Mouse (Mus musculus) stomach, embryonic 14.5 days (tissue): Measurements from ENCODE around the gene Rtkn. TPM values are rescaled to one million over a fixed set of nuclear protein-coding genes. Genes with fewer than 3 reads are reported as not detected.
A peak's percentile ranks its signal among the peaks of the same experiment; 100 is the strongest.
"Not testable (repeated sequence)": the region's sequence is repeated elsewhere in the genome, so short reads cannot be mapped to it uniquely, and the experiment has no call there.

Source experiments
- ATAC-seq: fragments of 200-750 bp; cut with Nextera tagmentation; 2 replicates; pipeline ENCODE4 v1.8.0; 2017; ENCODE audit warnings: low read depth, moderate TSS enrichment; ENCODE audit not compliant: insufficient number of reproducible peaks, insufficient read depth, low FRiP score
- H3K27ac ChIP-seq: fragments of 300-500 bp; sonication (generic); 2 replicates; pipeline ENCODE4 v1.5.1; 2014; ENCODE audit warnings: mild to moderate bottlenecking, low read length, moderate library complexity, mixed read lengths
- H3K27me3 ChIP-seq: fragments of 300-500 bp; sonication (generic); 2 replicates; pipeline ENCODE4 v1.6.1; 2014; ENCODE audit warnings: low read length, control low read depth, mixed read lengths; ENCODE audit not compliant: control insufficient read depth, insufficient read depth
- H3K36me3 ChIP-seq: fragments of 300-500 bp; sonication (generic); 2 replicates; pipeline ENCODE4 v1.6.1; 2014; ENCODE audit warnings: mild to moderate bottlenecking, control low read depth, low read length, moderate library complexity, mixed read lengths; ENCODE audit not compliant: control insufficient read depth, insufficient read depth
- H3K4me1 ChIP-seq: fragments of 300-500 bp; sonication (generic); 2 replicates; pipeline ENCODE4 v1.6.1; 2014; ENCODE audit warnings: low read length, control low read depth, mixed read lengths; ENCODE audit not compliant: control insufficient read depth, insufficient read depth
- H3K4me2 ChIP-seq: fragments of 300-500 bp; sonication (generic); replicated peaks from 2 replicates; pipeline ENCODE4 v1.6.1; 2014; ENCODE audit warnings: low read depth, low read length, control low read depth
- H3K4me3 ChIP-seq: fragments of 300-500 bp; sonication (generic); 2 replicates; pipeline ENCODE4 v1.5.1; 2014; ENCODE audit warnings: low read depth, low read length, control low read depth
- H3K9ac ChIP-seq: fragments of 300-500 bp; sonication (generic); replicated peaks from 2 replicates; pipeline ENCODE4 v1.6.1; 2014; ENCODE audit warnings: low read depth, mild to moderate bottlenecking, control low read depth, low read length, moderate library complexity, mixed read lengths
- H3K9me3 ChIP-seq: fragments of 300-500 bp; sonication (generic); 2 replicates; pipeline ENCODE4 v1.6.1; 2016; ENCODE audit warnings: low read depth, low read length, control low read depth; ENCODE audit not compliant: control insufficient read depth
- WGBS: fragments of 180-500 bp; shearing (Covaris S2); extraction: QIAGEN DNeasy Blood & Tissue Kit; methylation state at CpG from one replicate; pipeline ENCODE4 v1.1.7; 2014; 5-methylcytosine and 5-hydroxymethylcytosine counted together
- polyA plus RNA-seq: library from polyadenylated mRNA; unstranded; fragments of >200 nt; fragmentation: Nextera tagmentation; extraction: Ambion mirVana; gene quantifications from 2 replicates; pipeline ENCODE4 v1.2.1, GENCODE M21; 2014

The Rtkn gene
- polyA plus RNA-seq, 1 experiment from 2014 or later = 19.2 TPM

DNA sequence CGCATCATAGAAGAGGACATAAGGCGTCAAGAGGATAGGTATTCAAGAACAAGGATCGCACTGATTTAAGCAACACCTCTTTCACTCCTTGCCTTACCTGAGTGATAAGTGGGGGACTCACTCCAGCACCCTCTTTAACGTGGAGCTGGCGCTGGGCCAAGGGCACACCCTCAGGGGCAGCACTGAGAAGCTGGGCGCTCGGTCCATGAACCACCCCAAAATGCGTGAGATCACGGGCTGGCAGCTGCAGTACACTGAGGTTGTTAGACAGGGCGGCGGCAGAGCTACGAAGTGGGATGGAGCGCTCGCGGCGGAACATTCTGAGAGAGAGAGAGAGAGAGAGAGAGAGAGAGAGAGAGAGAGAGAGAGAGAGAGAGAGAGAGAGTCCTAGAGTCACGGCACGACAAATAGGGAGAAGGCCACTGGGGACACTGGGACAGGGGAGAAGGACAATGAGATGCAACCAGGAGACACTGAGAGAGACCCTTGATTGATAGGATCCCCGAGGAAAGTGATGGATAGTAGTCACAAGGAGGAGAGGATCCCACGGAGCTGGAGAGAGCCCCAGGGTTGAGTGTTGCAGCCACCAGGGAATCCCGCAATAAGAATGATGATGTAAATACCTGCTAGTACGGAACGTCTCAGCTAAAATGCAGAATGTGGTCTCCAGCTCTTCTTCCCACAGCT is 20.4 kb downstream of the Rtkn start:
- peaks cover 1% of the 10 kb centered on the region for H3K27me3 ChIP-seq
- peak overlapping the region; percentile 46 for H3K4me3 ChIP-seq
- no peak for ATAC-seq
- no peaks in the 10 kb centered on the region for H3K4me1 ChIP-seq
- H3K27ac ChIP-seq = no peak overlapping the region
- WGBS = 6% methylated on average over 23 of the region's 23 CpGs
- peak overlapping the region; percentile 32; the same call in 1 of the 2 replicates for H3K9ac ChIP-seq
- H3K36me3 ChIP-seq = peaks cover 6% of the 10 kb centered on the region
- H3K4me2 ChIP-seq = peak overlapping the region; percentile 71
- no peaks in the 10 kb centered on the region for H3K9me3 ChIP-seq

DNA sequence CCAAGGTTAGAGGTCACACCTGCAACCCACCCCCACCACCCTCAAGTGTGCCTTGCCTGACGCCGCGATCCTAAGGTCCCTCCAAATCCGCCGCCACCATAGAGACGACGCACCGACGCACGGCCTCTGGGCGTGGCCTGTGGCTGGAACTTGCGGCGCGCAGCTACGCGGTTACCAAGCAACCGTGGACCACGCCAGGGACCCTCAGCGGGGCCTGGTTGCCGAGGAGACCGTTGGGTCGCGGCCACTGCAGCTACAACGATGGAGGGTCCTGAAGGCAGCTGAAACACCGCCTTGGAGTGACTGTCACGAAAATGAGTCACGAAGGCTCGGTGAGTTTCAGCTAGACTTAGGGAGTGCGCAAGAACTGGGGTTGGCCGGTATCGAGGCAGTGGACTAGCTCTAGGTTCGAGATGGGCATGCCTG is 21.0 kb downstream of the Rtkn start, which contains the start of the genes Wdr54 and 1700003E16Rik:
Wdr54 (minus strand) TSS at position 139 of the 426 bp plus-strand sequence.
1700003E16Rik (plus strand) TSS at position 146 of the 426 bp plus-strand sequence.
- peak; percentile 81; the same call in 1 of the 2 replicates for ATAC-seq
- Histone ChIP-seq H3K4me1 (no peaks in the 10 kb centered on the region), H3K4me2 (peak within 1 kb of the TSS; percentile 71), H3K9me3 (no peaks in the 10 kb centered on the region), H3K36me3 (peaks cover 6% of the 10 kb centered on the region), H3K4me3 (peak within 1 kb of the TSS; percentile 46), H3K27me3 (peaks cover 5% of the 10 kb centered on the region), H3K27ac (no peak within 1 kb of the TSS), H3K9ac (peak within 1 kb of the TSS; percentile 32; the same call in 1 of the 2 replicates)
- WGBS = 2% methylated on average over 32 of the region's 32 CpGs

DNA sequence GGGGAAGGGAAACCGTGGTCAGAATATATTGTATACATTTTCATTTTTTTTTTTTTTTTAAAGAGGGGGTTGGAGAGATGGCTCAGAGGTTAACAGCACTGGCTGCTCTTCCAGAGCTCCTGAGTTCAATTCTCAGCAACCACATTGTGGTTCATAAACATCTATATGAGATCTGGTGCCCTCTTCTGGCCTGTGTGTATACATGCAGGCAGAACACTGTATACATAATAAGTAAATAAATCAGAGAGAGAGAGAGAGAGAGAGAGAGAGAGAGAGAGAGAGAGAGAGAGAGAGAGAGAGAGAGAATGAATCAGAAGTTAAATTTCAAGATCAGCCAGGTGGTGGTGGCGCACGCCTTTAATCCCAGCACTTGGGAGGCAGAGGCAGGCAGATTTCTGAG is 24.2 kb downstream of the Rtkn start:
- H3K27me3 ChIP-seq = peaks cover 11% of the 10 kb centered on the region
- H3K4me1 ChIP-seq, H3K4me3 ChIP-seq, H3K9me3 ChIP-seq, H3K36me3 ChIP-seq, H3K4me2 ChIP-seq, H3K9ac ChIP-seq, ATAC-seq, H3K27ac ChIP-seq: not testable (repeated sequence)
- 23% methylated on average over 3 of the region's 3 CpGs for WGBS

DNA sequence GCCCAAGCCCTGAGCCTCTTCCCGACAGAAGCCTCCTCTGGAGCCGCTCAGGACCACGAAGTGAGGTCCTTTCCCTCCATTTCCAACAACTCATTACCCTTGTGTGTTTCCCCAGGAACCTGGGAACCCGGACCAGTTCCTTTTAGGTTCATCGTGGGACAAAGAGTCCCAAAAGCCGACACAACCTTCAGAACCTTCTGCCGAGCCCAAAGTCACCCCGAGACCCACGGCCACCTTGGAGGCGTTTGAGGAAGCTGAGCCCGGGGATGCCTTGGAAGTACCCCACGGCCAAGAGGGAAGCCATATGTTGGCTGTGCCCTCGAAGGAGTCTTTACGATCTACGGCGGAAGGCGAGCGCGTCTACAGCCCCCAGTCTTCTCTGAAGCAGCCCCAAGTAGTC is 26.2 kb downstream of the Rtkn start:
- H3K27ac ChIP-seq = no peak overlapping the region
- 10% methylated on average over 19 of the region's 19 CpGs for WGBS
- H3K4me3 ChIP-seq = peak overlapping the region; percentile 39
- no peaks in the 10 kb centered on the region for H3K9me3 ChIP-seq
- H3K27me3 ChIP-seq = peaks cover 11% of the 10 kb centered on the region
- H3K4me2 ChIP-seq = peak overlapping the region; percentile 68
- H3K4me1 ChIP-seq = peaks cover 7% of the 10 kb centered on the region; the same call in 1 of the 2 replicates
- H3K36me3 ChIP-seq = no peaks in the 10 kb centered on the region
- H3K9ac ChIP-seq = peak overlapping the region; percentile 37; the same call in 1 of the 2 replicates
- no peak for ATAC-seq

DNA sequence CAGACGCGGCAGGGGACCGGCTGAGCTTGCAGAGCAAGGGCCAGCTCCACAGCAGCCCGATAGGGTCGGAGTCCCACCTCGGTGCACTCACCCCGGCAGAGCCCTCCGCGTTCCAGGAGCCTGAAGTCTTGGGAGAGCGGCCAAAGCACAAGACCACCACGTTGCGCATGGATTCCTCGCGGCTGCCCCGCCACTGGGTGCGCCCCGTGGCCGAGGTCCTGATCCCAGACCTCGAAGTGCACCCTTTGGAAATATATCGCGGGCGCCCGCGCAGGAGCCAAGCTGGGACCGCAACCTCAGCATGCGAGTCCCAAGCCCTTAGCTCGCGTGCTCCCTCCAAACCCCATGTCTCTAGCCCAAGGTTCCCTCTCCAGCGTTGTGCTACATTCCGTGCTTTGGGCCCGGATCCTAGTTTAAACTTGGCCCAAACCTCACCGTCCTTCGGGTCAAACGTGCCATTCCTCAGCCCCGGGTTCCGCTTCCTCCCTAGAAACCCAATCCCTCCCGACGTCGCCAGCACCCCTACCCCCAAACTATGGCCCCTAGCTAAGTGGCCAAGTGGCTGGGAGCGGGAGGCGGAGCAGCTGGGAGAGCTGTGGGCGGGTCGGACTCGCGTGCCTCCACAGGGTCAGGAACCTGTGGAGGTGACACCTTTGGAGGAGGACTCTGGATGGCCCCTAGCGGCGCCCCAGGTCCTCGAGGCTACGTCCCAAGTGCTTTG is 26.8 kb downstream of the Rtkn start:
- H3K4me1 ChIP-seq = peaks cover 11% of the 10 kb centered on the region; the same call in 1 of the 2 replicates
- H3K36me3 ChIP-seq = no peaks in the 10 kb centered on the region
- peaks cover 11% of the 10 kb centered on the region for H3K27me3 ChIP-seq
- peak overlapping the region; percentile 37; the same call in 1 of the 2 replicates for H3K9ac ChIP-seq
- H3K9me3 ChIP-seq = no peaks in the 10 kb centered on the region
- H3K27ac ChIP-seq = no peak overlapping the region
- WGBS = under 1% methylated on average over 49 of the region's 49 CpGs
- no peak for ATAC-seq
- peak overlapping the region; percentile 68 for H3K4me2 ChIP-seq
- peak overlapping the region; percentile 39 for H3K4me3 ChIP-seq

DNA sequence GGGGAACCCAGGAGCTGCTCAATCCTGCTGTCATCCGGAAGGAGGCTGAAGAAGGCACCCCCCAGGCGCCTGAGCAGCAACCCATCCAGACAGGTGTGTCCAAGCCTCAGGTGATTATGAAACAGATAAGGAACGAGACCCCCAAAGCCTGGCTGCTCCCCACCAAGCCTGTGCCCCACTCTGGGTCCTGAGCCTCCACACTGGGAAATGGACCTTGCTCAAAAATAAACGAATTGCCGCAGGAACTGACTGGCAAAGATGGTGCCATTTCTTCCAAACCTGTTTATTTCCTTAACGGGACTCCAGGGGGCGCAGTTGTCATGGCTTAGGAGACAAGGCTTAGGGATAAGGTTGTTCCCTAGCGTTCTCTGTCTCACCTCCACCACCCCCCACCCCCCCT is 27.4 kb downstream of the Rtkn start:
- H3K36me3 ChIP-seq = no peaks in the 10 kb centered on the region
- peak overlapping the region; percentile 68 for H3K4me2 ChIP-seq
- 0 out of 2 replicates have a peak overlapping the region, but pooled peaks have one; percentile 37 for H3K9ac ChIP-seq
- H3K9me3 ChIP-seq = no peaks in the 10 kb centered on the region
- H3K4me3 ChIP-seq = peak overlapping the region; percentile 39
- H3K27me3 ChIP-seq = peaks cover 11% of the 10 kb centered on the region
- peaks cover 14% of the 10 kb centered on the region; the same call in 1 of the 2 replicates for H3K4me1 ChIP-seq
- ATAC-seq = no peak
- 0% methylated on average over 8 of the region's 8 CpGs for WGBS
- no peak overlapping the region for H3K27ac ChIP-seq

DNA sequence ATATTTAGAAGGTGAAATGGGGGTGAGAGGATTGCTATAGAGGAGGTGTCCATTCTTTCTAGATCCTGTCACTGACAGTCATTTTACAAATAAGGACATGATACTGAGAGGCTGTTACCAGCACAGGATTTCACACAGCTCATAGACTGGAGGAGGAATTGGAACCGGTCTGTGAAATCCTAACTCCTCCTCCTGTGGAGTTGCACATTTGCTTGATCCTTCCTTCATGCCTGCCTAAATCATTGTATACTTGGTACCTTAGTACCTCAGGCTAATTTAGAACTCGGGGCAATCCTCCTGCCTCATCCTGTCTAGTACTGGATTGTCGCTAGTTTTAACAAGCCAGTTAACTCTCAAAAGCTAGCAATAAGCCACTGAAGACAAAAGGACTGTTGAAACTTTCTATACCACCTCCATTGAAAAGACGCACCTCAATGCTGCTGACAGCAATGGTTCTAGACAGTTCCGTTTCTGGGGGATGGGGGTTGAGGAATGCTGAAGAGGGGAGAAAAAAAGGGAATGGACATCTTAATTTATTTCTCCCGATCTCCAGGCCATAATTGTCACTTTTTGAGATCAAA is 29.9 kb downstream of the Rtkn start:
- peaks cover 11% of the 10 kb centered on the region for H3K27me3 ChIP-seq
- H3K4me3 ChIP-seq = peak overlapping the region; percentile 70
- H3K4me2 ChIP-seq = peak overlapping the region; percentile 74
- H3K9ac ChIP-seq = peak overlapping the region; percentile 71
- peak; percentile 16; the same call in 1 of the 2 replicates for ATAC-seq
- H3K36me3 ChIP-seq = no peaks in the 10 kb centered on the region; the same call in 1 of the 2 replicates
- H3K9me3 ChIP-seq = no peaks in the 10 kb centered on the region
- peaks cover 18% of the 10 kb centered on the region; the same call in 1 of the 2 replicates for H3K4me1 ChIP-seq
- WGBS = 6% methylated on average over 6 of the region's 6 CpGs
- H3K27ac ChIP-seq = peak overlapping the region; percentile 75

DNA sequence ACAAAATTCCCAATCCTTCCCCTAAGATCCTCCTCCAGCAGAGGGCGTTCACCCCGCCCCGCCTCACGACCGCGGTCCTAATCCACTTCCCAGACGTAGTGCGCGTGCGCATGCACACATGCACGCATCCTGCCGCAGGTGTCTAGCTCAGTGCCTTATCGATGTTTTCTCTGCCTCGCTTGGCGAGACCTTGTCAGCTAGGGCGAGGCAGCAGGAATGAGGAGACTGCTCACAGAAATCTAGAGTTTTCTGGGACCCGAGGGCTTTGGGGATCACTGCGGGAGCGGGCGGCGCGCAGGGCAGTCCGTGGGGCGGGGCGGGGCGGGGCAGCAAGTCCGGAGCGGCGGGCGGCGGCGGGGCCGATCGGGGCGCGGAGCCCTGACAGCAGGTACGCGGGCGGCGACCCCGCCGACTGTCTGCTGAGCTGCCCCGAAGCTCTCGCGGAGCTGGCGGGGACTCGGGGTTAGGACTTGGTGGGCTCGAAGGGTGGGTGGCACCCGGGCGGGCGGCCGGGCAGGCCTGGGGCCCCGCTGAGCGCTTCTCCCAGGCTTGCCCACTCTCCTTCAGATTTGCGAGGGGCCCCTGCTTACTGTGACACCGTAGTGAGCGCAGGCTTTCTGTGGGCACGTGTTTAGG is 30.5 kb downstream of the Rtkn start, which contains the start of gene Dctn1:
Dctn1 (plus strand) TSS at position 314 of the 636 bp plus-strand sequence.
- H3K4me2 ChIP-seq = peak within 1 kb of the TSS; percentile 74

More for the DNA sequence above, 30.5 kb downstream of the Rtkn start, which contains the start of gene Dctn1:
- peak within 1 kb of the TSS; percentile 71 for H3K9ac ChIP-seq
- H3K27ac ChIP-seq = peak within 1 kb of the TSS; percentile 75
- peaks cover 9% of the 10 kb centered on the region for H3K27me3 ChIP-seq
- peaks cover 18% of the 10 kb centered on the region; the same call in 1 of the 2 replicates for H3K4me1 ChIP-seq
- under 1% methylated on average over 51 of the region's 58 CpGs for WGBS
- no peaks in the 10 kb centered on the region for H3K9me3 ChIP-seq
- peak; percentile 85 for ATAC-seq
- peak within 1 kb of the TSS; percentile 70 for H3K4me3 ChIP-seq
- no peaks in the 10 kb centered on the region; the same call in 1 of the 2 replicates for H3K36me3 ChIP-seq
